Mouse (Mus musculus): ENCODE data around the gene Prss42. TPM values are rescaled to one million over a fixed set of nuclear protein-coding genes. Genes with fewer than 3 reads are reported as not detected.

The Prss42 gene
- polyA plus RNA-seq, 1 experiment, result 8.7 TPM

DNA sequence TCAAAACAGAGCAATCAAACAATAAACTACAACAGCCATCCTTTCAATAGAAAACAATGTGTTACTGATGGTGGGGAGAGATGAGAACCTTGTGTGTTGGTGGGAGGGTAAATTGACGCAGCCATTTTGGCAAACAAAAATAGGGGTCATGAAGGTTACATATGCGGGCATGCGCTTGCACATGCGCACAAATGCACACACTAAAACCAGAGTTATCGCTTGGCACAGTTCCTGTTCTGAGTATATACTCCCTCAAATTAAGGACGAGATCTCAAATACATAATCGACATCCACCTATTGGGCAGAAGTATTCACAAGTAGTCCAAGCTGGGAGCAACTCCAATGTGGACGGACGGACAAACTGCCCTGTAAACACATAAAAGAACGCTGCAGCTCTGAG, 25.6 kb upstream of the Prss42 start:
- H3K4me3 ChIP-seq (ENCODE audit: low read depth, low read length), result no peak overlapping the region
- H3K27me3 ChIP-seq (ENCODE audit: control insufficient read depth, insufficient read depth, low read length, poor library complexity, severe bottlenecking), result no peaks in the 10 kb centered on the region
- H3K4me1 ChIP-seq (ENCODE audit: control insufficient read depth, insufficient read depth, low read length), result no peaks in the 10 kb centered on the region
- no peaks in the 10 kb centered on the region for H3K9me3 ChIP-seq (replicated peaks; ENCODE audit: control insufficient read depth, insufficient read depth, low read length, poor library complexity, severe bottlenecking)
- TF ChIP-seq POLR2A (IDR thresholded peaks at IDR 0.05; ENCODE audit: insufficient read depth, low read length), result no peak
- TF ChIP-seq EP300 (IDR thresholded peaks at IDR 0.05; ENCODE audit: insufficient read depth, low read depth, low read length), result no peak
- no peak for TF ChIP-seq CTCF (IDR thresholded peaks at IDR 0.05; ENCODE audit: low read depth, low read length)
- no peak overlapping the region for H3K9ac ChIP-seq (ENCODE audit: low read depth, poor library complexity, severe bottlenecking)
- no peaks in the 10 kb centered on the region for H3K36me3 ChIP-seq (ENCODE audit: control insufficient read depth, insufficient read depth, low read length, poor library complexity, severe bottlenecking)
- no peak overlapping the region for H3K27ac ChIP-seq (ENCODE audit: insufficient read depth, low read length)

GRCm38 (mm10) chr9:110774403-110775268, 23.3 kb upstream of the Prss42 start:
- 0 out of 2 replicates have a peak overlapping the region, but pooled peaks have one; percentile 17 for H3K4me3 ChIP-seq (ENCODE audit: low read depth, low read length)
- H3K9ac ChIP-seq (ENCODE audit: low read depth, poor library complexity, severe bottlenecking), result no peak overlapping the region
- no peaks in the 10 kb centered on the region for H3K36me3 ChIP-seq (ENCODE audit: control insufficient read depth, insufficient read depth, low read length, poor library complexity, severe bottlenecking)
- H3K9me3 ChIP-seq (replicated peaks; ENCODE audit: control insufficient read depth, insufficient read depth, low read length, poor library complexity, severe bottlenecking), result no peaks in the 10 kb centered on the region
- no peaks in the 10 kb centered on the region for H3K4me1 ChIP-seq (ENCODE audit: control insufficient read depth, insufficient read depth, low read length)
- H3K27ac ChIP-seq (ENCODE audit: insufficient read depth, low read length), result no peak overlapping the region
- no peak for TF ChIP-seq CTCF (IDR thresholded peaks at IDR 0.05; ENCODE audit: low read depth, low read length)
- TF ChIP-seq POLR2A (IDR thresholded peaks at IDR 0.05; ENCODE audit: insufficient read depth, low read length), result no peak
- TF ChIP-seq EP300 (IDR thresholded peaks at IDR 0.05; ENCODE audit: insufficient read depth, low read depth, low read length), result no peak
- H3K27me3 ChIP-seq (ENCODE audit: control insufficient read depth, insufficient read depth, low read length, poor library complexity, severe bottlenecking), result no peaks in the 10 kb centered on the region

DNA sequence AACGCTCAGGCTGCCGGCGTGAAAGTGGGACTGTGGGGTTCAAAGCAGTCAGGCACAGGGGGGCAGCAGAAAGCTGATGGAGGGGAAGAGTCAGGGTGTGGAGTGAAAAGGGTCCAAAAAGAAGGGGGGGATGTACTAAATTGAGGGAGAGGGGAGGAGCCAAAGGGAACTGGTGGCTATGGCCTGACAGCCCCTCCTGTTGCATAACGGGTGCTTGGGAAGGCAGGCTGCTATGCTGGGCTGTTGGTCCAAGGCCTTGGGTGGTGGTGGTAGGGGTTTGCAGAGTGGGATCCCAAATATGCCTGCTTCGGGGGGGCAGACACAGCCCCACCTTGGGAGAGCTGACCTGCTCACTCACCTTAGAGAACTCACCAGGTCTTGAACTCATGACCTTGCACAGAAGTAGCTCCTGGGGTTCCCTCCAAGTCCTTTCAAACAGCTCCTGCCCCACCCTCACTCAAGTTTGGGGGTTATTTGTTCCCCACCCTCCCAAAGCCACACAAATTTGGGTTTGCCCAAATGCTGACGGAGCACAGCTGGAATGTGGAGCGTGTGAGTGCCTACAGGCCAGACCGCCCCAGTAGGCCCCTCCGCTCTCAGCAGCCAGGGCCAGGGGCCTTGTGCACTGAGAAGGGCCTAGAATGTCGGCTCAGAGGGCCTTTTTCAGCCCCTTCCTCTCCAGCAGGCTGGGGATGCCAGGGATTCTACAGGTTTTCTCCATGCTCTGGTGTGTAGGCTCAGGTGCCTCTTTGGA, 22.5 kb upstream of the Prss42 start:
- Histone ChIP-seq H3K27ac (ENCODE audit: insufficient read depth, low read length) (no peak overlapping the region), H3K9ac (ENCODE audit: low read depth, poor library complexity, severe bottlenecking) (no peak overlapping the region), H3K36me3 (ENCODE audit: control insufficient read depth, insufficient read depth, low read length, poor library complexity, severe bottlenecking) (no peaks in the 10 kb centered on the region), H3K4me1 (ENCODE audit: control insufficient read depth, insufficient read depth, low read length) (no peaks in the 10 kb centered on the region), H3K27me3 (ENCODE audit: control insufficient read depth, insufficient read depth, low read length, poor library complexity, severe bottlenecking) (no peaks in the 10 kb centered on the region), H3K9me3 (replicated peaks; ENCODE audit: control insufficient read depth, insufficient read depth, low read length, poor library complexity, severe bottlenecking) (no peaks in the 10 kb centered on the region), H3K4me3 (ENCODE audit: low read depth, low read length) (no peak overlapping the region)
- TF ChIP-seq EP300 (IDR thresholded peaks at IDR 0.05; ENCODE audit: insufficient read depth, low read depth, low read length) (no peak), CTCF (IDR thresholded peaks at IDR 0.05; ENCODE audit: low read depth, low read length) (no peak), POLR2A (IDR thresholded peaks at IDR 0.05; ENCODE audit: insufficient read depth, low read length) (no peak)

- Histone ChIP-seq H3K36me3 (ENCODE audit: control insufficient read depth, insufficient read depth, low read length, poor library complexity, severe bottlenecking) (no peaks in the 10 kb centered on the region), H3K9ac (ENCODE audit: low read depth, poor library complexity, severe bottlenecking) (no peak overlapping the region), H3K9me3 (replicated peaks; ENCODE audit: control insufficient read depth, insufficient read depth, low read length, poor library complexity, severe bottlenecking) (no peaks in the 10 kb centered on the region), H3K4me1 (ENCODE audit: control insufficient read depth, insufficient read depth, low read length) (no peaks in the 10 kb centered on the region), H3K27me3 (ENCODE audit: control insufficient read depth, insufficient read depth, low read length, poor library complexity, severe bottlenecking) (no peaks in the 10 kb centered on the region), H3K4me3 (ENCODE audit: low read depth, low read length) (no peak overlapping the region), H3K27ac (ENCODE audit: insufficient read depth, low read length) (no peak overlapping the region)
- TF ChIP-seq EP300 (IDR thresholded peaks at IDR 0.05; ENCODE audit: insufficient read depth, low read depth, low read length) (no peak), POLR2A (IDR thresholded peaks at IDR 0.05; ENCODE audit: insufficient read depth, low read length) (no peak), CTCF (IDR thresholded peaks at IDR 0.05; ENCODE audit: low read depth, low read length) (no peak)
Measured at GRCm38 (mm10) chr9:110778100-110778499, 19.9 kb upstream of the Prss42 start.

- no peaks in the 10 kb centered on the region for H3K36me3 ChIP-seq (ENCODE audit: control insufficient read depth, insufficient read depth, low read length, poor library complexity, severe bottlenecking)
- no peak overlapping the region for H3K27ac ChIP-seq (ENCODE audit: insufficient read depth, low read length)
- no peaks in the 10 kb centered on the region for H3K27me3 ChIP-seq (ENCODE audit: control insufficient read depth, insufficient read depth, low read length, poor library complexity, severe bottlenecking)
- no peak overlapping the region for H3K4me3 ChIP-seq (ENCODE audit: low read depth, low read length)
- no peaks in the 10 kb centered on the region for H3K4me1 ChIP-seq (ENCODE audit: control insufficient read depth, insufficient read depth, low read length)
- TF ChIP-seq POLR2A (IDR thresholded peaks at IDR 0.05; ENCODE audit: insufficient read depth, low read length), result no peak
- TF ChIP-seq EP300 (IDR thresholded peaks at IDR 0.05; ENCODE audit: insufficient read depth, low read depth, low read length), result no peak
- TF ChIP-seq CTCF (IDR thresholded peaks at IDR 0.05; ENCODE audit: low read depth, low read length), result no peak
- no peak overlapping the region for H3K9ac ChIP-seq (ENCODE audit: low read depth, poor library complexity, severe bottlenecking)
- no peaks in the 10 kb centered on the region for H3K9me3 ChIP-seq (replicated peaks; ENCODE audit: control insufficient read depth, insufficient read depth, low read length, poor library complexity, severe bottlenecking)
Measured at GRCm38 (mm10) chr9:110778559-110778958, 19.4 kb upstream of the Prss42 start.

Data from ES-Bruce4 (cell line).